Mouse (Mus musculus) cerebellum, postnatal 36 days (tissue): ENCODE measurements around the gene 1700020D05Rik.
"Not testable (repeated sequence)": the region's sequence is repeated elsewhere in the genome, so short reads cannot be mapped to it uniquely, and the experiment has no call there.

Experiments
- DNase-seq, 2 experiments: peaks; one replicate each; pipeline ENCODE4 v3.0.0; 2021 to 2022; ENCODE audit warnings: mixed read lengths in 2 of 2

The 1700020D05Rik gene

DNA sequence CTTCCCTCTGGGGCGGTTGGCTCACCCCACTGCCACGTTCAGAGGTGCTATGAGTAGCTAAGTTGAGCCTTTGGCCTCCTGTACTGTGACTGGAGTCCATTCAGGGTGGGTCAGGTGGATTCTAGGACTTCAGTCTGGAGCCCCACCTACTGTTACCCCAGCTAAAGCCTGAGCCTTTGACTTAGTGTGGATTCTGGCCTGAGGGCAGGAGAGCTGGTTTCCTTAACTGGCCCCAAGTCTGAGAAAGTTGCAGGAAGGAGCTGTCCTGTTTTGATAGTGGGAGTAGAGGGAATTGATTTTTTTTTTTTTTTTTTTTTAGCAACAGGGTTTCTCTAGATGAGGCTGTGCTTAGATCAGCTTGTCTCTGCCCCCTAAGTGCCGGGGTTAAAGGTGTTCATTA lies 9.3 kb downstream of the 1700020D05Rik start:
- DNase-seq, result no peak

DNA sequence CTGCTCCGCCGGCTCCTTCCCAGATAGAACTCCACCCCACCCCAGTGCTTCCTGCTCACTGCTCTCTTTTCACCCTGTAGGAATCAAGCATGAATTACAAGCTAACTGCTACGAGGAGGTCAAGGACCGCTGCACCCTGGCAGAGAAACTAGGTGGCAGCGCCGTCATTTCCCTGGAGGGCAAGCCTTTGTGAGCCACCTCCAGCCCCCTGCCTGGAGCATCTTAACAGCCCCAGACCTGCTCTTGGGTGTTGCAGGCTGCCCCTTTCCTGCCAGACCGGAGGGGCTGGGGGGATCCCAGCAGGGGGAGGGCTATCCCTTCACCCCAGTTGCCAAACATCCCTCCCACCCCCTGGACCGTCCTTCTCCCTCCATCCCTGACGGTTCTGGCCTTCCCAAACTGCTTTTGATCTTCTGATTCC lies 10.3 kb downstream of the 1700020D05Rik start:
- not testable (repeated sequence) for DNase-seq

GRCm38 (mm10) chr19:5492641-5493040 lies 10.9 kb downstream of the 1700020D05Rik start:
- DNase-seq, result no peak

DNA sequence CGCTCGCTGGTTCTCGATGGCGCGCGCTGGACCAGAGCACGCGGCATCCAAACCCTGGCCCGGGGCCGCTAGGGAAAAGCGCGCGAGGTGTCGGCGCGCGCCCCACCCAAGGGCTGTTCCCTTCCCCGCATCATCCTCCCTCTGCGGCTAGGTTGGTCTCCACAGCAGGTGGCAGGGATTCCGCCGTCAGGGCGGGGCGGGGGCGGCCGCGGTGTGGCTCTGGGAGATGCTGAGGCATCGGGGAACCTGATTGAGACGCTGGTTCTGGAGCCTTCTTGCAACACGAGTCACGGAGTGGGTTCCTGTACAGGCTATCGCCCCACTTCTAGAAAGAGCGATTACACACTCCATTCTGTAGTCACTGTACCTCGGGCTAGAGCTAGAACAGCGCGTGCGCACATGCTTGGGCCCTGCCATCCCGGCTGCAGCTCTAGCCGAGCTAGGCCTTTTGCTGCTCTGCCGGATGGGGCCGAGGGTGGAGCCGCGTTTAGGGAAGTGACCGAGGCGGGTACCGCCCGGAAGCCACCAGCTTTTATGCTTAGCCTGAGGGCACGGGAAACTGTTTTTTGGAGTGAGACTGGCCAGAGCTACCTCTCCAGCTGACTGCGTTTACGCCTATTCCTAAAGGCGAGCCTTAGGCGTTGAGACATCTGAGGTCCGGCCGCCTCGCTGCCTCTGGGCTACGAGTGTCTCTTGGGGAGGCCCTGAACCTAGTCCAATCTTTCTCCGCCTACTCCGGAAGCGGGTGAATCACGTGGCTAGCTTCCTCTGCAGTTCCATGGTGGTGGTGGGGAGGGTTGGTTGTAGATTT lies 12.5 kb downstream of the 1700020D05Rik start:
- DNase-seq, result peak; percentile 75 to 78

DNA sequence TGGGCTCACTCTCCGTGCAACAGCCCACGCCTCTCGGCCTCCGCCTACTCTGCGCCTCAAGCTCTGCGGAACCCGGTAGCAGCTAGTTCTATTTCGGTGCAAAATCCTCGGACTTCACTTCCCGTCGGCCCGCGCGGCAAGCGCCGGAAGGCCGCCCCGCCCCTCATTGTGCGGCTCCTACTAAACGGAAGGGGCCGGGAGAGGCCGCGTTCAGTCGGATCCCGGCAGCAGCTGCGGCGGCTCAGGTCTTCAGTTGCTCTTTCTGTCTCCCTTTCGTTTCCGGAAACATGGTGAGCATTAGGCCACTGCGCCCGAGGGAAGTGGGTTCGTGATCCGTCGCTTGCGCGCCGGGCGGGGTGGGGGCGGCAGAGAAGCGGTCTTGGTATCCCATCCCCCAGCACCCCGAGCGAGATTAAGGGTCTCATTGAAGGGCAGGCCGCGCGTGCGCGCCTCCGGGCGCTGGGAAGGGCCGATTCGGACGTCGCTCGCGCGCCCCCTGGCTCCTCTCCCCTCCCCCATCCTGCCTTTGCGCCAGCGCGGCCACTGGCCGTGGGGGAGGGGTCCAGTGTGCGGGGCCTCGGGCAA lies 13.2 kb downstream of the 1700020D05Rik start, which contains the start of gene Cfl1:
Cfl1 (plus strand) TSS at position 143 of the 585 bp plus-strand sequence.
- DNase-seq, result peak; percentile 93 to 95

DNA sequence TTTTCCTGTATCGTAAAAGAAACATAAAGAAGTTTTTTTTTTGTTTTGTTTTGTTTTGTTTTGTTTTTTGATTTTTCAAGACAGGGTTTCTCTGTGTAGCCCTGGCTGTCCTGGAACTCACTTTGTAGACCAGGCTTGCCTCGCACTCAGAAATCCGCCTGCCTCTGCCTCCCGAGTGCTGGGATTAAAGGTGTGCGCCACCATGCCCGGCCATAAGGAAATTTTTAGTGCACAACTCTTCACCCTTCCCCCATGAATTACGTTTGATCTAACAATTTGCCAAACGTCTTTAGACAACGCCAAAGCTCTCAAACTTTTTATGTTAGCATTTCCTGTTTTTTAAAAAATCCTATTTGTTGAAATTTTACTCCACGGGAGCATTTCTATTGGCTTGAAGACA lies 13.9 kb downstream of the 1700020D05Rik start:
- DNase-seq, result not testable (repeated sequence)

GRCm38 (mm10) chr19:5488878-5489571 lies 14.6 kb downstream of the 1700020D05Rik start:
- peak; percentile 94 to 95 for DNase-seq

DNA sequence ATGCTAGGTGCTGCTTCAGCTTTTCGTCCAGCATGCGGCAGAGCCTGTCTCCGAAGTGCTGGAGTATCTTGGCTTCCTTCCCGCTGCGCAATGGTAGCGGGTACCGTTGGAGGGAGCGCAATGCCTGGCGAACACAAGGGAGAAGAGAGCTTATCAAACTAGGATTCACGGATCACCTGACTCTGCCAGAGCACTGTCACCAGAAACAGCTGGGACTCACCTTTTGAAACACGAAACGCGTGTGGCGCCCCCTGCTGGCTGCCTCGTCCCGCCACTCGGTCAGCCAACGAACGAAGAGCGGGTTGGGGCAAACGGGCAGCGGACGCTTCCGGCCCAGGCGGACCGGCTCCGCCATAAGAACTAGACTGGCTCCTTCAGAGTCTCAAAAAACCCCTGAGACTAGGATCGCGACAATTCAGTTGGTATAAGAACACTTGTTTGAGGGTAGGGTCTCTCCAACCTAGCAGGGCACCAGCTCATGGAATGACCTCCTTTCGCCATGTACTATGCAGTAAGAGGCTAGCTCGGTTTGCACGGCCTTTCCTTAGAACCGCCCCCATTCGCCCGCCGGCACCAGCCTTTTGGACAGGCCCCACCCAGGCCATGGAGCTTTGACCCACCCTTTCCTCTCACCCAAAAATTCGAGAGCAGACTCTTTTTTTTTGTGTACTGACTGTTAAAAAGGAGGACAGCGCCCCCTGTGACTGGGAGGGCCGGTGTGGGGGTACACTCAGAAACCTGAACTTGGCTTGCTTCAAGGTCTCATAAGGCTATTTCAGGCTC lies 15.6 kb downstream of the 1700020D05Rik start, which contains the start of gene Mus81:
Mus81 (minus strand) TSS at position 635 of the 783 bp plus-strand sequence.
- DNase-seq, result peak; percentile 97 to 98

DNA sequence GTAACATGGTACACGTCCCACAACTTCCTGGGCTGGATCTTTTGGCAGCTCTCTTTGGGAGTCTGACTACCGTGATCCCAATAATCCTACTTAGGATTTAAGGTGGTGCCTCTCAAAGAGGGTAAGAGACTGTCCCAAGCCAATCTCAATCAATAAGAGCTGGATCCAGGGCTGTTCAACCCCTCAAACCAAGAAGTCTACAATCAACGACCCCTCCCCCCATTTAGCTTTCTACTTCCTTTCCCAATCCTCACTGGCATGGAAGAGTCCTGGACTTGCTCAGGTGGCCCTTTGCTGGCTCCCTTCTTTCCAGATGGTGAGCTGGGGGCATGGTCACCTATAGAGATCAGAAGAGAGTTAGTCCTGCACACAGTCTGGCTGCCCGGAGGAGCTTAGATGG lies 16.8 kb downstream of the 1700020D05Rik start:
- peak in 1 of 2 experiments; percentile 14 for DNase-seq

DNA sequence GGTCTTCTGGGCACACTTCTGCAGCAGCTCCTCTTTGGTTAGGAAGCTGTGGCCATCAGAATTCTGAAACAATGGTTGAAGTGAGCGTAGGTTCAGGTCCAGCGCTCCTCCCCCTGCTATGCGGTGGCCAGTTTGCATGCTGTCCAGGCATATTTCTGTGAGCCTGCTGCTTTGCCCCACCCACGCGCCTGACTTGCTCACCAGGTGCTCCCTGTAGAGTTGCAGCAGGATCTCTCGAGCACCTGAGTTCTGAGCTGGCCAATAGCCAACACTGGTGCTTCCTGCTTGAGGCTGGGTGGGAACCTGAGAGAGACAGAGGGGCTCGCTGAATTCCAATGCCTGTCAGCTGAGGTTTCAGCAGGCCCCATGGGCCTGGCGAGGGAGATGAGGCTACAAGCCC lies 17.3 kb downstream of the 1700020D05Rik start:
- DNase-seq, result peak; percentile 73 to 75

GRCm38 (mm10) chr19:5485821-5486220 lies 17.8 kb downstream of the 1700020D05Rik start:
- peak; percentile 83 for DNase-seq

DNA sequence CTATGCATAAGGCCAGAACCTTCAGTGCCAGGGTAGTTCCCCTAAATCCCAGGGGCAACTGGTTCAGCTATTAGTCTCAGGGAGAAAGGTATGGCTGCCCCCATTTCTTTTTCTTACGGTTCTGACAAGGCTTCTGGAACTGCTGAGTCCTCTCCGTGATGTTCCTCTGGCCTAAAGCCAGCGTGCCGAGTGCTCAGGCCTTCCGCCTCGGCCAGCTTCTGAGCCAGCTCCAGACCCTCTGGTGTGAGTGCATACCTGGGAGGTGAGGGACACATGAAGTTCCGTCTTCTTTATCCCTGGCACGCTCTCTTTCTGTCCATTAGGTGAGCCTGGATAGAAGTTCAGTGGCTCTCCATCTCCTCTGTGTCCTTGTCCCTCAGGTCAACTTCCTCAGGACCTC lies 18.2 kb downstream of the 1700020D05Rik start:
- DNase-seq, result peak in 1 of 2 experiments; percentile 57

- no peak for DNase-seq
Observed at GRCm38 (mm10) chr19:5484496-5484895, 19.1 kb downstream of the 1700020D05Rik start.

DNA sequence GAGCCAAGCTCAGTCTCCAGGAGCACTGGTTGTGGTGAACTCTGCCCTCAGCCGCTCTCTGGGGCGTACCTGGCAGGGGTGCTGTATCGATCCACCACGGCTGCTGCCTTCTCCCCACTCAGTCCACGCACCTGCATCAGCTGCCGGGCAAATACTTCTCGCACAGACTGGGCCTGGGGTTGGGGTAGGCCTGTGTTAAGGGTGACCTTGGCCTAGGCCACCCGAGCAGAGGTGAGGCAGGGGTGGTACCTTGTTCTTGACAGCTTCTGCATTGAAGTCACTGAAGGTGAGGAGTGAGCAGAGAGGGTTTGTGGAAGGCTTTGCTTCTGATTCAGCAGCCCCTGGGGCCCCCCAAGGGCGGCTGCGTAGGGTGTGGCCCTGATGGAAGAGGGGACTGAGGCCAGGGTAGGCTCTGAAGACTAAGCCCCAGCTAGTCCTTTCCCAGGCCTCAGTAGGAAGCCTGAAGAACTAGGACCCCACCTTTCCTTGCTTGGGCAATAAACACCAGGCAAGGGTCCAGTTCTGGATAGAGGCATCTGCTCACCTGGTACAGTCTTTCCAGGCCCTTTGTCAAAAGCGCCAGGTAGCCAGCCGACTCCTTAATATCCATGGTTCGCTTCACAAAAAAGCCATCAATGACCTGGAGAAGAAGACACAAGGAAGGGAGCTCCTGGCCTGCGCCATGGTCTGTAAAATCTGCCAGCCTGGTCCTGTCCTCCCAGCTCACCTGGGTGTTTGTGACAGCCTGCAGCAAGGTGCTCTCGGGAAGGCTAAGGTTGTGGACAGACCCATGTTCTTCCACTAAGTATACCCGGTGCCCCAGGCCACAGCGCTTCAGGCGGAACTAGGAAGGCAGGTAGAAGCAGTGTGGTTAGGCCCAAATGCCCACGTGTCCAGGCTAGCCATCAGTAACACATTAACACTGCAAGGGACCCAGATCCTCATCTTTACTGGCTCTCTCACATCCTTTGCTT lies 19.9 kb downstream of the 1700020D05Rik start:
- peak in 1 of 2 experiments; percentile 23 for DNase-seq

DNA sequence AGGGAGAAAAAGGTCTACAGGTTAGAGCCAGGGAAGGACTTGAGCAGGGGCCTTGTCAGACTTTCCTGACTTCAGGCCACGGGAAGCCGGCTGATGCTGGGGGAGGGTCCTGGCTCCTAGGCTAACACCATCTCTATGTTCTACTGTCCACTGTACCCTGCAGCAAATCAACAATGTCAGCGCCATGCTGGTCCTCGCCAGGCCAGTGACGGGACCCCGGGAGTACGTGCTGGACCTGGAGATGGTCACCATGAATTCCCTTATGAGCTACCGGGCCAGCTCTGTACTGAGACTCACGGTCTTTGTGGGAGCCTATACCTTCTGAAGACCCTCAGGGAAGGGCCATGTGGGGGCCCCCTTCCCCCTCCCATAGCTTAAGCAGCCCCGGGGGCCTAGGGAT lies 22.2 kb downstream of the 1700020D05Rik start:
- peak in 1 of 2 experiments; percentile 10 for DNase-seq

DNA sequence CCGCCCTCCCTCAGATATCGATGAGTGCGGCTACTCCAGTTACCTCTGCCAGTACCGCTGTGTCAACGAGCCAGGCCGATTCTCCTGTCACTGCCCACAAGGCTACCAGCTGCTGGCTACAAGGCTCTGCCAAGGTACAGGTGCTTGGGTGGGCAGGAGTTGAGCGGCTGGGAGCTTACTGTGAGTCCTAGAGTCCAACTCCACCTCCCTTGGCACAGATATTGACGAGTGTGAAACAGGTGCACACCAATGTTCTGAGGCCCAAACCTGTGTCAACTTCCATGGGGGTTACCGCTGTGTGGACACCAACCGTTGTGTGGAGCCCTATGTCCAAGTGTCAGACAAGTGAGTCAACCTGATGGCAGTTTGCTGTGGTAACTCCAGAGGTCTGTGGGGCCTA lies 23.6 kb downstream of the 1700020D05Rik start:
- peak in 1 of 2 experiments; percentile 9 for DNase-seq

DNA sequence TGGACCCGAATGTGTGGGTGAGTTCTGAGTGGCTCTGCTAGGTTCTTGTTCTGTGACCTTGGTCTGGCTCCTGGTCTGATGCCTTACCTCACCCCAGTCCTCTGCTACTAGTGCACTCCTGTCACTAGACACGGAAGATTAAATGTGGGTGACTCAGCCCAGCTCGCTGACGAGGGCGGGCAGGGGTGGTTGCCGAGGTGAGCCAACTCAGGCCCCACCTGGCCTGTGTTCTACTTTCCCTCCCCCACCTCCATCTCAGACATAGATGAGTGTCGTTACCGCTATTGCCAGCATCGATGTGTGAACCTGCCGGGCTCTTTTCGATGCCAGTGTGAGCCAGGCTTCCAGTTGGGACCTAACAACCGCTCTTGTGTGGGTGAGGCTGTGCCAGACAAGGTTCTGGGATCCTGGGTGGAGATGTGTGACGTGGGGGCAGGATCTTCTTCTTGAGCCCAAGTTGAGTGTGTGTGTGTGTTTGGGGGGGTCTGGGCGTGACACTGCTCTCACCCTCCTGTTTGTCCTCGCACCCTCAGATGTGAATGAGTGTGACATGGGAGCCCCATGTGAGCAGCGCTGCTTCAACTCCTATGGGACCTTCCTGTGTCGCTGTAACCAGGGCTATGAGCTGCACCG lies 25.8 kb downstream of the 1700020D05Rik start:
- DNase-seq, result peak in 1 of 2 experiments; percentile 3

DNA sequence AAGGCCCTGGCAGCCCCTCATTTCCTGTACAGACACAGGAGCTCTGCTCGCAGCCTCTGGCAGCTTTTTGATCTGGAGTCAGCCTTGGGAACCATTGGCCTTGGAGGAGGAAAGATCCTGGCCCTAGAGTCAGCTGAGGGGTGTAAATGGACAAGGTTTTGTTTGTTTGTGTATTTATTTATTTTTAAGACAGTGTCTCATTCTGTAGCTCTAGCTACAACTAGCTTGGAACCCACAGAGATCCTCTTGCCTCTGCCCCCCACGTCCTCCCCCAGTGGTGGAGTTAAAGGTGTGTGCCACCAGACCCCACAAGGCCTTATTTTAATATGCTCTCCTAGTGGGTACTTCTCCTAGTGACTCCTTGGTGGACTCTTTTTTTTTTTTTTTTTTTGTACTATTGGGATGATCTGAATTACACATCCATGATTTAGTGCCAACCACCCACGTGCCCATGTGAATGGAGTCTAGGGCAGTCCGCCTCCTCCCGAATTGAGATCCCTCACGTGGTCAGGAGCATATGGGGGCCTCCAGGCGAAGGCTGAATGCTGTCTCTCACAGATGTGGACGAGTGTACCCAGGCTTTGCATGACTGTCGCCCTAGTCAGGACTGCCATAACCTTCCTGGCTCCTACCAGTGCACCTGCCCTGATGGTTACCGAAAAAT lies 26.5 kb downstream of the 1700020D05Rik start:
- DNase-seq, result no peak

GRCm38 (mm10) chr19:5475069-5475714 lies 28.4 kb downstream of the 1700020D05Rik start:
- peak; percentile 44 to 58 for DNase-seq
